In the genomic region with DNA sequence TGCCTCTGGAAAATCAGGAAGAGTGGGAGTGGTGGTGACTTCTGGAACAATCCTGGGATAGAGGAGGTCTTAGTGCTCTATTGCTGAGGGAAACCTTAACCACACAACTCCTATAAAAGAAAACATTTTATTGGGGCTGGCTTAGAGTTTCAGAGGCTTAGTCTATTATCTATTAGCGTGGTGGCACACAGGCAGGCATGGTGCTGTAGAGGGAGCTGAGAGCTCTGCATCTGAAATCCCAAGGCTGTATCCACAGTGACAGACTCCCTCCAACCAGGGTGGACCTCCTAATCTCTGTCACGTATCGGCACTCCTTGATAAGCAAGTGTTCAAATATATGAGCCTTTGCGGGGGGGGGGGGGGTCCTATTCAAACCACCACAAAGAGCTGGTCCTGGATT, we compare ENCODE assay signal across 9 mouse cellular contexts. TPM values are rescaled to one million over a fixed set of nuclear protein-coding genes. Genes with fewer than 3 reads are reported as not detected.
A peak's percentile ranks its signal among the peaks of the same experiment; 100 is the strongest.
DNase-seq lines count a peak whose midpoint lies in the region; ATAC-seq lines count a peak whose summit lies in the region.
"Had no signal": no experiment of that assay in that cellular context is flagged by ENCODE, and none has a peak within 500 bp of the region (broad histone marks: within the 10 kb centered on the region; RNA-seq: fewer than 3 reads in every experiment).

No protein-coding gene starts in this region.

- peaks cover 1% of the 10 kb centered on the region; the same call in 1 of the 2 replicates for H3K36me3 ChIP-seq in heart, embryonic 15.5 days
- H3K36me3 ChIP-seq in forebrain, embryonic 13.5 days (ENCODE audit: poor library complexity, severe bottlenecking) = peaks cover 7% of the 10 kb centered on the region
- H3K36me3 ChIP-seq in midbrain, embryonic 11.5 days (ENCODE audit: control insufficient read depth, insufficient read depth, low read length) = no peaks in the 10 kb centered on the region

- DNase-seq in heart, postnatal 14 days = no peak
- DNase-seq in MN1 (ENCODE audit: low spot score) = peak; percentile 41
- peak; percentile 87 for DNase-seq in midbrain, embryonic 11.5 days (ENCODE audit: low spot score, missing footprints)
- no peak for DNase-seq in thymus, postnatal 0 days (ENCODE audit: low spot score)
- no peak for DNase-seq in urinary bladder, adult 2 months (ENCODE audit: low spot score)

- H3K27ac ChIP-seq in heart, embryonic 15.5 days = no peak overlapping the region
- no peak overlapping the region for H3K27ac ChIP-seq in forebrain, embryonic 13.5 days
- no peak overlapping the region for H3K27ac ChIP-seq in midbrain, embryonic 11.5 days (ENCODE audit: low read depth, low read length)

- H3K4me1 ChIP-seq in heart, embryonic 15.5 days (replicated peaks) = peaks cover 13% of the 10 kb centered on the region
- H3K4me1 ChIP-seq in forebrain, embryonic 13.5 days = peaks cover 5% of the 10 kb centered on the region
- 0 out of 2 replicates have a peak, but pooled peaks cover 3% of the 10 kb centered on the region for H3K4me1 ChIP-seq in midbrain, embryonic 11.5 days (ENCODE audit: control insufficient read depth, insufficient read depth, low read length)

- 25% methylated on average over 4 of the region's 4 CpGs for WGBS in heart, embryonic 15.5 days
- 31% methylated on average over 4 of the region's 4 CpGs for WGBS in forebrain, embryonic 13.5 days
- 41% methylated on average over 4 of the region's 4 CpGs for WGBS in midbrain, embryonic 11.5 days

- H3K9ac ChIP-seq in heart, embryonic 15.5 days = no peak overlapping the region
- H3K9ac ChIP-seq in forebrain, embryonic 13.5 days = no peak overlapping the region
- no peak overlapping the region for H3K9ac ChIP-seq in midbrain, embryonic 11.5 days (ENCODE audit: low read length)

- no peaks in the 10 kb centered on the region for H3K9me3 ChIP-seq in heart, embryonic 15.5 days (replicated peaks)
- no peaks in the 10 kb centered on the region for H3K9me3 ChIP-seq in forebrain, embryonic 13.5 days (replicated peaks)
- no peaks in the 10 kb centered on the region for H3K9me3 ChIP-seq in midbrain, embryonic 11.5 days (ENCODE audit: control insufficient read depth, low read length)

- peak overlapping the region; percentile 57; the same call in 1 of the 2 replicates for H3K4me3 ChIP-seq in heart, embryonic 15.5 days
- no peak overlapping the region for H3K4me3 ChIP-seq in forebrain, embryonic 13.5 days
- no peak overlapping the region for H3K4me3 ChIP-seq in midbrain, embryonic 11.5 days (ENCODE audit: low read depth, low read length)

- intact Hi-C loops in heart, postnatal 14 days (cut with DNase I) = no loop called here

- no peaks in the 10 kb centered on the region for H3K27me3 ChIP-seq in heart, embryonic 15.5 days
- no peaks in the 10 kb centered on the region for H3K27me3 ChIP-seq in forebrain, embryonic 13.5 days
- no peaks in the 10 kb centered on the region for H3K27me3 ChIP-seq in midbrain, embryonic 11.5 days (ENCODE audit: control insufficient read depth, insufficient read depth, low read length)

- peak overlapping the region; percentile 68 for H3K4me2 ChIP-seq in heart, embryonic 15.5 days
- H3K4me2 ChIP-seq in forebrain, embryonic 13.5 days = peak overlapping the region; percentile 59
- peak overlapping the region; percentile 49; the same call in 1 of the 2 replicates for H3K4me2 ChIP-seq in midbrain, embryonic 11.5 days

- no peak for ATAC-seq in heart, embryonic 15.5 days (replicated peaks; ENCODE audit: insufficient number of reproducible peaks, insufficient read depth, low FRiP score, low read depth)
- 0 out of 2 replicates have a peak, but pooled peaks have one; percentile 14 for ATAC-seq in forebrain, embryonic 13.5 days
- ATAC-seq in midbrain, embryonic 11.5 days (ENCODE audit: low FRiP score) = peak; percentile 14; the same call in 1 of the 2 replicates
- ATAC-seq in erythroid progenitor cell, adult 5-6 weeks (replicated peaks; ENCODE audit: low FRiP score, poor library complexity, severe bottlenecking) = no peak

RNA-seq across cellular contexts. Expression of a gene that starts 15.4 kb away (rescaled TPM):
- 1.0 and 1.1 TPM in 2 replicates for polyA plus RNA-seq in heart, embryonic 15.5 days (2015; fragmentation: Nextera tagmentation; extraction: Ambion mirVana)
- total RNA-seq in heart, postnatal 14 days (2021) = 10 to 100 TPM; 30.5 to 31.5 TPM
- 0.06 and 0.16 TPM in 2 replicates for polyA plus RNA-seq in forebrain, embryonic 13.5 days (2015; fragmentation: Nextera tagmentation; extraction: Ambion mirVana)
- 0.10 TPM in 1 of 2 replicates, not detected in the other for polyA plus RNA-seq in midbrain, embryonic 11.5 days (2014; fragmentation: Nextera tagmentation; extraction: Ambion mirVana)
- total RNA-seq in erythroid progenitor cell, adult 5-6 weeks (2015; ENCODE audit: low replicate concordance) = not detected in 2 replicates
- not detected in 2 replicates for total RNA-seq in erythroid progenitor cell, adult 5-6 weeks (2017; ENCODE audit: low replicate concordance)
- polyA plus RNA-seq in thymus, postnatal 0 days (2015; fragmentation: Nextera tagmentation; extraction: Ambion mirVana) = 0.26 and 0.31 TPM in 2 replicates
- 45.4 and 53.8 TPM in 2 replicates for polyA plus RNA-seq in urinary bladder, adult 2 months (2012; rRNA removed)
- total RNA-seq: common myeloid progenitor, adult 5-6 weeks had no signal

RNA-seq across cellular contexts. Expression of a gene that starts 53.2 kb away (rescaled TPM):
- 33.7 and 35.1 TPM in 2 replicates for polyA plus RNA-seq in heart, embryonic 15.5 days (2015; fragmentation: Nextera tagmentation; extraction: Ambion mirVana)
- 10 to 100 TPM in 1 of 2 experiments, 1 to 10 TPM in 1; 7.9 to 11.9 TPM for total RNA-seq in heart, postnatal 14 days (2021)
- 72.7 and 77.6 TPM in 2 replicates for polyA plus RNA-seq in forebrain, embryonic 13.5 days (2015; fragmentation: Nextera tagmentation; extraction: Ambion mirVana)
- 64.3 and 67.4 TPM in 2 replicates for polyA plus RNA-seq in midbrain, embryonic 11.5 days (2014; fragmentation: Nextera tagmentation; extraction: Ambion mirVana)
- total RNA-seq in erythroid progenitor cell, adult 5-6 weeks (2015; ENCODE audit: low replicate concordance) = not detected in 2 replicates
- total RNA-seq in erythroid progenitor cell, adult 5-6 weeks (2017; ENCODE audit: low replicate concordance) = 0.39 TPM in 1 of 2 replicates, not detected in the other
- polyA plus RNA-seq in thymus, postnatal 0 days (2015; fragmentation: Nextera tagmentation; extraction: Ambion mirVana) = 6.3 and 6.7 TPM in 2 replicates
- 6.4 and 8.7 TPM in 2 replicates for polyA plus RNA-seq in urinary bladder, adult 2 months (2012; rRNA removed)

Comparison
In these comparisons a context has a peak if more than half of its experiments do, and no peak if none do; other contexts are left out.
1. ATAC-seq: peak in forebrain, embryonic 13.5 days (single experiment) and midbrain, embryonic 11.5 days (single experiment); none in heart, embryonic 15.5 days (single experiment) and erythroid progenitor cell, adult 5-6 weeks (single experiment).
2. DNase-seq: peak in MN1 (single experiment) and midbrain, embryonic 11.5 days (single experiment); none in heart, postnatal 14 days (0 of 2), thymus, postnatal 0 days (single experiment) and urinary bladder, adult 2 months (single experiment).
3. RNA of a gene that starts 15.4 kb away (polyA plus RNA-seq): 45.4 to 53.8 TPM in urinary bladder, adult 2 months; 1.0 to 1.1 TPM in heart, embryonic 15.5 days, 0.26 to 0.31 TPM in thymus, postnatal 0 days, 0.10 TPM in midbrain, embryonic 11.5 days and 0.06 to 0.16 TPM in forebrain, embryonic 13.5 days; every median in the first group is over 10 times any median in the second.
4. Peak in every context shown above with its lines, with median percentiles within 50 percentile points of each other: H3K4me2 ChIP-seq.